Mouse (Mus musculus) limb, embryonic 12.5 days (tissue): Measurements from ENCODE around the gene Plekhf1. TPM values are rescaled to one million over a fixed set of nuclear protein-coding genes. Genes with fewer than 3 reads are reported as not detected.

Experiments
- ATAC-seq: fragments of 200-750 bp; cut with Nextera tagmentation; 2 replicates; pipeline ENCODE4 v1.8.0; 2017; ENCODE audit warnings: low read depth, moderate TSS enrichment; ENCODE audit not compliant: insufficient number of reproducible peaks, insufficient read depth, low FRiP score, low TSS enrichment
- H3K27ac ChIP-seq: fragments of 300-500 bp; sonication (generic); 2 replicates; pipeline ENCODE4 v1.5.1; 2016; ENCODE audit warnings: mild to moderate bottlenecking, moderate library complexity
- H3K27me3 ChIP-seq: fragments of 300-500 bp; sonication (generic); 2 replicates; pipeline ENCODE4 v1.6.1; 2016; ENCODE audit warnings: mild to moderate bottlenecking, moderate library complexity
- H3K36me3 ChIP-seq: fragments of 300-500 bp; sonication (generic); 2 replicates; pipeline ENCODE4 v1.6.1; 2016; ENCODE audit warnings: mild to moderate bottlenecking, moderate library complexity
- H3K4me1 ChIP-seq: fragments of 300-500 bp; sonication (generic); replicated peaks from 2 replicates; pipeline ENCODE4 v1.6.1; 2016
- H3K4me2 ChIP-seq: fragments of 300-500 bp; sonication (generic); 2 replicates; pipeline ENCODE4 v1.6.1; 2016; ENCODE audit warnings: mild to moderate bottlenecking, moderate library complexity
- H3K4me3 ChIP-seq: fragments of 300-500 bp; sonication (generic); replicated peaks from 2 replicates; pipeline ENCODE4 v1.5.1; 2016; ENCODE audit warnings: mild to moderate bottlenecking
- H3K9ac ChIP-seq: fragments of 300-500 bp; sonication (generic); replicated peaks from 2 replicates; pipeline ENCODE4 v1.6.1; 2016; ENCODE audit warnings: mild to moderate bottlenecking, moderate library complexity
- H3K9me3 ChIP-seq: fragments of 300-500 bp; sonication (generic); 2 replicates; pipeline ENCODE4 v1.6.1; 2016; ENCODE audit warnings: mild to moderate bottlenecking, moderate library complexity
- WGBS: fragments of 180-500 bp; shearing (Covaris S2); methylation state at CpG from one replicate; pipeline ENCODE4 v1.1.7; 2016; 5-methylcytosine and 5-hydroxymethylcytosine counted together
- polyA plus RNA-seq: library from polyadenylated mRNA; unstranded; fragments of >200 nt; fragmentation: Nextera tagmentation; extraction: Ambion mirVana; gene quantifications from 2 replicates; pipeline ENCODE4 v1.2.1, GENCODE M21; 2016

Gene Plekhf1
- polyA plus RNA-seq: 3.5 and 3.9 TPM in 2 replicates

GRCm38 (mm10) chr7:38227900-38228298 lies at the start of gene Plekhf1:
TSS of gene Plekhf1 (minus strand) at chr7:38228016.
- Histone ChIP-seq H3K4me3 (peak within 1 kb of the TSS; percentile 58), H3K36me3 (no peaks in the 10 kb centered on the region), H3K9ac (peak within 1 kb of the TSS; percentile 45), H3K9me3 (no peaks in the 10 kb centered on the region), H3K4me2 (peak within 1 kb of the TSS; percentile 74), H3K27me3 (peaks cover 12% of the 10 kb centered on the region), H3K4me1 (peaks cover 20% of the 10 kb centered on the region), H3K27ac (peak within 1 kb of the TSS; percentile 84)
- peak; percentile 92 for ATAC-seq
- under 1% methylated on average over 36 of the region's 36 CpGs for WGBS

- H3K4me2 ChIP-seq: no peak overlapping the region
- peaks cover 14% of the 10 kb centered on the region for H3K36me3 ChIP-seq
- no peaks in the 10 kb centered on the region for H3K27me3 ChIP-seq
- H3K9ac ChIP-seq: no peak overlapping the region
- H3K4me3 ChIP-seq: no peak overlapping the region
- no peak for ATAC-seq
- peaks cover 14% of the 10 kb centered on the region for H3K4me1 ChIP-seq
- no peak overlapping the region for H3K27ac ChIP-seq
- H3K9me3 ChIP-seq: no peaks in the 10 kb centered on the region
Observed at GRCm38 (mm10) chr7:38272551-38272950, 44.7 kb upstream of the Plekhf1 start.

GRCm38 (mm10) chr7:38271859-38272258 lies 44.0 kb upstream of the Plekhf1 start:
- 10% methylated on average over 4 of the region's 4 CpGs for WGBS
- H3K4me2 ChIP-seq: peak overlapping the region; percentile 88
- H3K9ac ChIP-seq: peak overlapping the region; percentile 77
- H3K36me3 ChIP-seq: peaks cover 21% of the 10 kb centered on the region
- no peaks in the 10 kb centered on the region for H3K27me3 ChIP-seq
- H3K9me3 ChIP-seq: no peaks in the 10 kb centered on the region
- H3K27ac ChIP-seq: no peak overlapping the region
- 0 out of 2 replicates have a peak, but pooled peaks have one; percentile 18 for ATAC-seq
- peak overlapping the region; percentile 75 for H3K4me3 ChIP-seq
- peaks cover 14% of the 10 kb centered on the region for H3K4me1 ChIP-seq

- Histone ChIP-seq H3K27me3 (no peaks in the 10 kb centered on the region), H3K4me1 (peaks cover 14% of the 10 kb centered on the region), H3K27ac (peak overlapping the region; percentile 69), H3K4me3 (peak overlapping the region; percentile 75), H3K9me3 (no peaks in the 10 kb centered on the region), H3K9ac (peak overlapping the region; percentile 77), H3K36me3 (peaks cover 25% of the 10 kb centered on the region), H3K4me2 (peak overlapping the region; percentile 88)
- 0% methylated on average over 11 of the region's 11 CpGs for WGBS
- no peak; the same call in 1 of the 2 replicates for ATAC-seq
Observed at GRCm38 (mm10) chr7:38271511-38271811, 43.6 kb upstream of the Plekhf1 start.

- Histone ChIP-seq H3K36me3 (peaks cover 30% of the 10 kb centered on the region), H3K4me1 (peaks cover 14% of the 10 kb centered on the region), H3K4me3 (peak within 1 kb of the TSS; percentile 75), H3K27ac (peak within 1 kb of the TSS; percentile 69), H3K9me3 (no peaks in the 10 kb centered on the region), H3K9ac (peak within 1 kb of the TSS; percentile 77), H3K4me2 (peak within 1 kb of the TSS; percentile 88), H3K27me3 (no peaks in the 10 kb centered on the region)
- ATAC-seq: peak; percentile 91
- WGBS: under 1% methylated on average over 38 of the region's 38 CpGs
Observed at GRCm38 (mm10) chr7:38270703-38271510, 43.1 kb upstream of the Plekhf1 start, which contains the start of gene Pop4. TSS of gene Pop4 (minus strand) at chr7:38271423.

GRCm38 (mm10) chr7:38267006-38267680 lies 39.3 kb upstream of the Plekhf1 start:
- Histone ChIP-seq H3K27me3 (no peaks in the 10 kb centered on the region), H3K4me3 (no peak overlapping the region), H3K4me2 (no peak overlapping the region), H3K36me3 (peaks cover 68% of the 10 kb centered on the region), H3K27ac (no peak overlapping the region), H3K9ac (no peak overlapping the region), H3K9me3 (no peaks in the 10 kb centered on the region), H3K4me1 (peaks cover 14% of the 10 kb centered on the region)
- WGBS: 89% methylated on average over 8 of the region's 8 CpGs
- ATAC-seq: no peak

- H3K36me3 ChIP-seq: peaks cover 65% of the 10 kb centered on the region
- no peaks in the 10 kb centered on the region for H3K9me3 ChIP-seq
- H3K4me1 ChIP-seq: no peaks in the 10 kb centered on the region
- H3K27ac ChIP-seq: no peak overlapping the region
- H3K4me3 ChIP-seq: no peak overlapping the region
- WGBS: 93% methylated on average over 5 of the region's 5 CpGs
- no peaks in the 10 kb centered on the region for H3K27me3 ChIP-seq
- no peak overlapping the region for H3K4me2 ChIP-seq
- no peak overlapping the region for H3K9ac ChIP-seq
- no peak for ATAC-seq
Observed at GRCm38 (mm10) chr7:38262406-38262805, 34.6 kb upstream of the Plekhf1 start.

GRCm38 (mm10) chr7:38259631-38260030 lies 31.8 kb upstream of the Plekhf1 start:
- WGBS: 86% methylated on average over 2 of the region's 2 CpGs
- H3K27me3 ChIP-seq: no peaks in the 10 kb centered on the region
- H3K9ac ChIP-seq: no peak overlapping the region
- H3K27ac ChIP-seq: no peak overlapping the region
- H3K4me2 ChIP-seq: no peak overlapping the region
- peaks cover 37% of the 10 kb centered on the region for H3K36me3 ChIP-seq
- no peaks in the 10 kb centered on the region for H3K4me1 ChIP-seq
- no peaks in the 10 kb centered on the region for H3K9me3 ChIP-seq
- no peak for ATAC-seq
- no peak overlapping the region for H3K4me3 ChIP-seq

GRCm38 (mm10) chr7:38253441-38253840 lies 25.6 kb upstream of the Plekhf1 start:
- no peak overlapping the region for H3K4me3 ChIP-seq
- no peak overlapping the region for H3K9ac ChIP-seq
- H3K36me3 ChIP-seq: no peaks in the 10 kb centered on the region
- no peak overlapping the region for H3K27ac ChIP-seq
- no peaks in the 10 kb centered on the region for H3K27me3 ChIP-seq
- H3K4me2 ChIP-seq: no peak overlapping the region
- no peaks in the 10 kb centered on the region; the same call in 1 of the 2 replicates for H3K4me1 ChIP-seq
- no peaks in the 10 kb centered on the region for H3K9me3 ChIP-seq
- ATAC-seq: no peak

GRCm38 (mm10) chr7:38251494-38252216 lies 23.8 kb upstream of the Plekhf1 start:
- ATAC-seq: no peak
- no peaks in the 10 kb centered on the region; the same call in 1 of the 2 replicates for H3K4me1 ChIP-seq
- H3K27me3 ChIP-seq: no peaks in the 10 kb centered on the region
- H3K4me2 ChIP-seq: no peak overlapping the region
- H3K9ac ChIP-seq: no peak overlapping the region
- no peaks in the 10 kb centered on the region for H3K9me3 ChIP-seq
- no peak overlapping the region for H3K27ac ChIP-seq
- H3K36me3 ChIP-seq: no peaks in the 10 kb centered on the region
- 26% methylated on average over 5 of the region's 5 CpGs for WGBS
- no peak overlapping the region for H3K4me3 ChIP-seq

GRCm38 (mm10) chr7:38242417-38242816 lies 14.6 kb upstream of the Plekhf1 start:
- Histone ChIP-seq H3K9me3 (no peaks in the 10 kb centered on the region), H3K27me3 (no peaks in the 10 kb centered on the region), H3K4me1 (no peaks in the 10 kb centered on the region), H3K9ac (no peak overlapping the region), H3K4me3 (no peak overlapping the region), H3K4me2 (no peak overlapping the region), H3K27ac (no peak overlapping the region), H3K36me3 (no peaks in the 10 kb centered on the region)
- no peak for ATAC-seq
- 89% methylated on average over 4 of the region's 4 CpGs for WGBS
